Mouse (Mus musculus) retina, adult 2 months (tissue): ENCODE data around the gene Gm3625.
"Not testable (repeated sequence)": the region's sequence is repeated elsewhere in the genome, so short reads cannot be mapped to it uniquely, and the experiment has no call there.

Experiments used
- DNase-seq: peaks from one replicate; pipeline ENCODE4 v3.0.0-alpha.2; 2012; ENCODE audit warnings: low read depth, low spot score

Gm3625 gene

GRCm38 (mm10) chr12:4555451-4555850 lies 37.3 kb downstream of the Gm3625 start:
- DNase-seq, result no peak

DNA sequence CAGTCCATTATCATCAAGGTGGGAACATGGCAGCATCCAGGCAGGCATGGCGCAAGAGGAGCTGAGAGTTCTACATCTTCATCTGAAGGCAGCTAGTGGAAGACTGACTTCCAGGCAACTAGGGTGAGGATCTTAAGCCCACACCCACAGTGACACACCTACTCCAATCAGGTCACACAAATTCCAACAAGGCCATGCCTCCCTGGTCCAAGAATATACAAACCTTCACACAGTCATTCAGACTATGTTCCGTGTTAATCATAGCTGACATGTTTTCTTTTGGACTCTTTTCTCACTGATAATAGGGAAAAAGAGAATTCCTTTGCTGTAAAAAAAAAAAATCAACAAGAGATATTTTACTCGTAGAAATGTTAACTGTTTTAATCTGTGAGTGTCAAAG lies 39.0 kb downstream of the Gm3625 start:
- DNase-seq, result not testable (repeated sequence)

DNA sequence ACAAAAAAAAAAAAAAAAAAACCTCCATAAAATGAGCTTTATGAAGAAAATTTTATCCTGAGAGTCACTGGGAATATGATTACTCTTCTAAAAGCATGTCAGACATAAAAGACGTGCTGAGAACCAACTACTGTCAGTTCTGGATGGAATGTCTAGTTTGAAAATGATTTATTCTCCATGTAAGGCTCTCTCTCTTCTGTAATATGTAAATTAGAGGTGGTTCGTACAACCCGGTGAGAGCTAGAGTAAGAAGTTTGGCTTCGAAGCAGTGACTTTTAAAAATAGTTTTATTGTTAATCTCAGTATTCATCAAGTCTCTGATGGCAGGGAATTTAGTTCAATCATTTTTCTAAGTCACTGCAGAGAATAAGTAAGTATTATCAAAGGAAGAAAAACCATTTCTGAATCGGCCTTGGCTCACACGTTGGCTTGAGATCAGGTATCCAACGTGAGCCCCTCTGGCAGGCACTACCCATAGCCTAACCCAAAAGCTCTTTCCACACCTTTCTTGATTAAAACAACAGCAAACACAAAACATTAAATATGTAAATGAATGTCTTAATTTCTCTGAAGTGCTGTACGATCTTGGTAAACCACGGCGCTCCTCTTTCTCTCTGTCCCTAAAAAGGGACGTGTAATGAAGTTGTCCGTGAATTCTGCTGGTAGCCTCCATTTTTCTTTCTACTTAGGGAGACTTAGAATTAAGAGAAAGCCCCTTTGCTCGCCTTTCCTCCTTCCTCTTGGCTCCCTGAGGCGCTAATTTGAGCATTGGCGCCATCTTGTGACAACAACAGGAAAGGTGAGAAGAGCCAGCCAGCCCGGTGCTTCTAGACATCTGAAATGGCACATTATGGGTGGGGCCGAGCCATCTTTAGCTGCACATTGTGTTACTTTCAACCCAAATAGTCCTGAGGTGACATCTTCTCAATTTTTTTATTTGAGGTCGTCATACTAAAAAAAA lies 44.4 kb downstream of the Gm3625 start:
- DNase-seq, result peak; percentile 67

DNA sequence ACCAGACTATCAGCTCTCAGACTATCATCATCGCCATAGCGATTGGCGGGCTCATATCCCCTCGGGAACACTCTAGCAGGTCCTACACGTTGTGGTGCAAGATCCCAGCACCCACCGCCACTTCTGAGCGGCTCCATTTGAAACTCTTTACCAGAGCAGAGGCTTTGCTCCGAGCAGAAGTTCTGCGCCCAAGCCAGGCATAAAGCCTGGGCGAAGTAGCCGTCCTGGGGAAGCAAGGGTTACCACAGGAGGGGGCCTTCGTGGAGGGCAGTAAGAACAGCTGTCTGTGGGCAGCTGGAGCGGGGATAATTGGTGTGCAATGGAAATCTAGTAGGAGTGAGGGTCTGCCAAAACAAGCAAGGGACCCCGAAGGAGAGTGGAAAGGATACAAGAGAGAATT lies 45.2 kb downstream of the Gm3625 start:
- no peak for DNase-seq

DNA sequence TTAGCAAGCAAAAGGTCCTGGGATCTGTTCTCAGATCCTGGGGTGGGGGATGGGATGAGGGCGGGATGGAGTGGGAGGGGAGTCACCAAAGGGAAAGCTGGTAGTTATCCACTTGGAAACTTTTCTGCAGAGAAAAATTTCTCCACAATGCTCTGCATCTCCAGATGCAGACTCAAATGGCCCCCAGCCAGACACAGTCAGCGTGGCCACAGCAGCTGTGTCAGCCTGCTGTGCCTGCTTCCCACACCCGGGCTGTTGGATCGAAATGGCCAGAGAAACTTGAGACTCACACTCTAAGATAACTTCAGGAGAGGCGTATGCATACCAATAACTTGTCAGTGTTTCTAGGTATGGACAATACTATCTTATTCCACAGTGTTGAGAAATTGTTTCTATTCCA lies 46.2 kb downstream of the Gm3625 start:
- no peak for DNase-seq

DNA sequence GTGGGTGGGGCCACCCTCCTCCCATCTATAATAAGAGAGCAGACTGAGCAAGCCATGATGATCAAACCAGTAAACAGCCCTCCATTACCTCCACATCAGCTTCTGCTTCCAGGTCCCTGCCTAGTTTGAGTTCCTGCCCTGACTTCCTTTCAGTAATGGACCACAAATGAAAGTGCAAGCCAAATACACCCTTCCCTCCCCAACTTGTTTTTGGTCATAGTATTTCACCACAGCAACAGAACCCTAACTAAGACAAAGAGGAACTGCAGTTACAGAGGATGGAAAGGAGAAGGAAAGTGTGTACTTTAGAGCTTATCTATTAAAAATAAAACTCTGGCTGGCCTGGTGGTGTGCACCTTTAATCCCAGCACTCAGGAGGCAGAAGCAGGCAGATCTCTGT lies 47.3 kb downstream of the Gm3625 start:
- DNase-seq, result no peak

GRCm38 (mm10) chr12:4544400-4544919 lies 48.3 kb downstream of the Gm3625 start:
- DNase-seq, result no peak
